Mouse (Mus musculus) cortical plate, adult 2 months (tissue): Measurements from ENCODE around the gene Ski.

Experiments used
- CTCF ChIP-seq: fragments of 200-500 bp; IDR thresholded peaks from 2 replicates; pipeline ENCODE4 v1.5.1; 2011; ENCODE audit warnings: mild to moderate bottlenecking, control low read depth, low read length; ENCODE audit not compliant: insufficient read depth; ENCODE audit errors: extremely low read depth
- POLR2A ChIP-seq: fragments of 200-500 bp; IDR thresholded peaks from 2 replicates; pipeline ENCODE4 v1.6.1; 2011; ENCODE audit warnings: mild to moderate bottlenecking, low read length, control low read depth; ENCODE audit not compliant: insufficient read depth; ENCODE audit errors: extremely low read depth

GRCm38 (mm10) chr4:155151221-155151788 is 71.1 kb downstream of the Ski start:
- TF ChIP-seq CTCF (no peak), POLR2A (no peak)
